Mouse (Mus musculus) CH12.LX (cell line): ENCODE results near the gene Calm5. TPM values are rescaled to one million over a fixed set of nuclear protein-coding genes. Genes with fewer than 3 reads are reported as not detected.

Source experiments
- DNase-seq: peaks from one replicate; pipeline ENCODE4 v3.0.0-alpha.2; 2013; ENCODE audit errors: extremely low read depth
- H3K27ac ChIP-seq: 2 replicates; pipeline ENCODE4 v1.5.1; 2012; ENCODE audit warnings: low read depth, mild to moderate bottlenecking, control low read depth, moderate library complexity; ENCODE audit not compliant: insufficient read depth
- H3K27me3 ChIP-seq: replicated peaks from 2 replicates; pipeline ENCODE3; 2012; ENCODE audit warnings: inconsistent platforms
- H3K36me3 ChIP-seq, 2 experiments: replicated peaks in 1 of 2; 2 replicates each; pipeline versions ENCODE3 to v1.6.1; 2012; ENCODE audit warnings: inconsistent platforms in 1 of 2, low read length in 1 of 2, mild to moderate bottlenecking in 1 of 2, mixed read lengths in 1 of 2, moderate library complexity in 1 of 2; ENCODE audit not compliant: control insufficient read depth in 1 of 2, insufficient read depth in 1 of 2
- H3K4me1 ChIP-seq, 2 experiments: 2 replicates each; pipeline ENCODE4 v1.6.1; 2012; ENCODE audit warnings: inconsistent platforms in 1 of 2, moderate library complexity in 1 of 2; ENCODE audit not compliant: insufficient read depth in 2 of 2, control insufficient read depth in 1 of 2
- H3K4me2 ChIP-seq: 2 replicates; pipeline ENCODE4 v1.6.1; 2012; ENCODE audit warnings: low read depth, mild to moderate bottlenecking, control low read depth; ENCODE audit not compliant: poor library complexity, insufficient read depth, severe bottlenecking
- H3K4me3 ChIP-seq, 3 experiments: fragments of 150-350 bp in 1 of 3; sonication (generic) in 1 of 3; replicated peaks in 1 of 3; 2 replicates each; pipeline versions ENCODE3 to v1.5.1; 2011 to 2012; ENCODE audit warnings: low read depth in 2 of 3, low read length in 2 of 3, mild to moderate bottlenecking in 2 of 3, moderate library complexity in 2 of 3, control low read depth in 1 of 3, improper control_type of control experiment in 1 of 3, inconsistent platforms in 1 of 3, mixed read lengths in 1 of 3; ENCODE audit not compliant: poor library complexity in 1 of 3
- H3K79me2 ChIP-seq: replicated peaks from 2 replicates; pipeline ENCODE4 v1.6.1; 2012; ENCODE audit warnings: mild to moderate bottlenecking, moderate library complexity; ENCODE audit not compliant: control insufficient read depth, poor library complexity, insufficient read depth, severe bottlenecking; ENCODE audit errors: extremely low read depth
- H3K9ac ChIP-seq: 2 replicates; pipeline ENCODE4 v1.6.1; 2012; ENCODE audit warnings: low read depth, mild to moderate bottlenecking, control low read depth, moderate library complexity; ENCODE audit not compliant: insufficient read depth
- H3K9me3 ChIP-seq: replicated peaks from 2 replicates; pipeline ENCODE3; 2012; ENCODE audit warnings: low read length, inconsistent platforms, mixed read lengths
- BHLHE40 ChIP-seq: IDR thresholded peaks from 2 replicates; pipeline ENCODE4 v1.6.1; 2011; ENCODE audit warnings: mild to moderate bottlenecking, low read depth, low read length, improper control_type of control experiment
- CHD1 ChIP-seq: IDR thresholded peaks from 2 replicates; pipeline ENCODE4 v1.6.1; 2012; ENCODE audit warnings: low read depth, low read length, improper control_type of control experiment, inconsistent platforms
- CHD2 ChIP-seq: IDR thresholded peaks from 2 replicates; pipeline ENCODE4 v1.6.1; 2011; ENCODE audit warnings: low read length, improper control_type of control experiment
- CTCF ChIP-seq, 2 experiments: IDR thresholded peaks in 1 of 2; conservative IDR thresholded peaks in 1 of 2; 2 replicates each; pipeline ENCODE4 v1.5.1; 2011 to 2012; ENCODE audit warnings: low read depth in 2 of 2, low read length in 2 of 2, improper control_type of control experiment in 1 of 2, inconsistent platforms in 1 of 2, mild to moderate bottlenecking in 1 of 2, moderate library complexity in 1 of 2
- E2F4 ChIP-seq: IDR thresholded peaks from 2 replicates; pipeline ENCODE4 v1.6.1; 2011; ENCODE audit warnings: low read depth, low read length, improper control_type of control experiment; ENCODE audit not compliant: insufficient replicate concordance
- ELF1 ChIP-seq: IDR thresholded peaks from 2 replicates; pipeline ENCODE4 v1.6.1; 2014; ENCODE audit warnings: low read depth, mild to moderate bottlenecking, inconsistent platforms, low read length, improper control_type of control experiment
- EP300 ChIP-seq: IDR thresholded peaks from 2 replicates; pipeline ENCODE4 v1.6.1; 2011; ENCODE audit warnings: low read length, improper control_type of control experiment
- ETS1 ChIP-seq: conservative IDR thresholded peaks from 2 replicates; pipeline ENCODE4 v1.6.1; 2012; ENCODE audit warnings: low read depth, mild to moderate bottlenecking, inconsistent platforms, low read length, improper control_type of control experiment, moderate library complexity
- GABPA ChIP-seq: IDR thresholded peaks from 2 replicates; pipeline ENCODE4 v1.6.1; 2012; ENCODE audit warnings: low read depth, low read length, improper control_type of control experiment, inconsistent platforms; ENCODE audit not compliant: insufficient replicate concordance
- HCFC1 ChIP-seq: IDR thresholded peaks from 2 replicates; pipeline ENCODE4 v1.6.1; 2012; ENCODE audit warnings: low read depth, mild to moderate bottlenecking, inconsistent platforms, low read length, improper control_type of control experiment
- IRF4 ChIP-seq: IDR thresholded peaks from 2 replicates; pipeline ENCODE4 v1.6.1; 2014; ENCODE audit warnings: low read depth, mild to moderate bottlenecking, inconsistent platforms, low read length, improper control_type of control experiment
- JUN ChIP-seq: IDR thresholded peaks from 2 replicates; pipeline ENCODE4 v1.6.1; 2011; ENCODE audit warnings: low read depth, mild to moderate bottlenecking, low read length, improper control_type of control experiment, moderate library complexity; ENCODE audit not compliant: insufficient read depth
- JUND ChIP-seq: conservative IDR thresholded peaks from 2 replicates; pipeline ENCODE4 v1.6.1; 2011; ENCODE audit warnings: low read depth, low read length, improper control_type of control experiment
- KAT2A ChIP-seq: IDR thresholded peaks from 2 replicates; pipeline ENCODE4 v1.6.1; 2012; ENCODE audit warnings: low read length, improper control_type of control experiment, inconsistent platforms; ENCODE audit not compliant: insufficient replicate concordance
- MAFK ChIP-seq: IDR thresholded peaks from 2 replicates; pipeline ENCODE4 v1.6.1; 2011; ENCODE audit warnings: low read length, improper control_type of control experiment; ENCODE audit not compliant: insufficient replicate concordance
- MAX ChIP-seq: IDR thresholded peaks from 2 replicates; pipeline ENCODE4 v1.6.1; 2011; ENCODE audit warnings: low read length, improper control_type of control experiment
- MAZ ChIP-seq: IDR thresholded peaks from 2 replicates; pipeline ENCODE4 v1.6.1; 2012; ENCODE audit warnings: low read depth, mild to moderate bottlenecking, inconsistent platforms, low read length, improper control_type of control experiment, moderate library complexity
- MEF2A ChIP-seq: IDR thresholded peaks from 2 replicates; pipeline ENCODE4 v1.6.1; 2014; ENCODE audit warnings: low read depth, mild to moderate bottlenecking, inconsistent platforms, low read length, improper control_type of control experiment, borderline replicate concordance
- MXI1 ChIP-seq: IDR thresholded peaks from 2 replicates; pipeline ENCODE4 v1.6.1; 2011; ENCODE audit warnings: mild to moderate bottlenecking, low read depth, low read length, improper control_type of control experiment
- MYC ChIP-seq: IDR thresholded peaks from 2 replicates; pipeline ENCODE4 v1.6.1; 2011; ENCODE audit warnings: low read depth, mild to moderate bottlenecking, improper control_type of control experiment, low read length
- NELFE ChIP-seq: IDR thresholded peaks from 2 replicates; pipeline ENCODE4 v1.6.1; 2011; ENCODE audit warnings: low read depth, low read length, improper control_type of control experiment
- NRF1 ChIP-seq: IDR thresholded peaks from 2 replicates; pipeline ENCODE4 v1.6.1; 2014; ENCODE audit warnings: low read depth, mild to moderate bottlenecking, inconsistent platforms, low read length, improper control_type of control experiment, moderate library complexity
- PAX5 ChIP-seq: IDR thresholded peaks from 2 replicates; pipeline ENCODE4 v1.6.1; 2012; ENCODE audit warnings: low read length, inconsistent platforms, mixed read lengths
- POLR2A ChIP-seq: IDR thresholded peaks from 2 replicates; pipeline ENCODE4 v1.6.1; 2011; ENCODE audit warnings: low read depth, mild to moderate bottlenecking, improper control_type of control experiment, low read length
- POLR2AphosphoS2 ChIP-seq: IDR thresholded peaks from 2 replicates; pipeline ENCODE4 v1.6.1; 2011; ENCODE audit warnings: low read depth, low read length, improper control_type of control experiment
- RAD21 ChIP-seq: IDR thresholded peaks from 2 replicates; pipeline ENCODE4 v1.6.1; 2011; ENCODE audit warnings: low read depth, mild to moderate bottlenecking, low read length, improper control_type of control experiment, moderate library complexity
- RCOR1 ChIP-seq: conservative IDR thresholded peaks from 2 replicates; pipeline ENCODE4 v1.6.1; 2012; ENCODE audit warnings: low read depth, mild to moderate bottlenecking, inconsistent platforms, low read length, improper control_type of control experiment
- SIN3A ChIP-seq: IDR thresholded peaks from 2 replicates; pipeline ENCODE4 v1.6.1; 2012; ENCODE audit warnings: low read length, improper control_type of control experiment, inconsistent platforms
- SMC3 ChIP-seq: IDR thresholded peaks from 2 replicates; pipeline ENCODE4 v1.6.1; 2011; ENCODE audit warnings: low read depth, low read length, improper control_type of control experiment
- TBP ChIP-seq: conservative IDR thresholded peaks from 2 replicates; pipeline ENCODE4 v1.6.1; 2011; ENCODE audit warnings: low read depth, low read length, improper control_type of control experiment
- TCF12 ChIP-seq: IDR thresholded peaks from 2 replicates; pipeline ENCODE4 v1.6.1; 2014; ENCODE audit warnings: low read depth, mild to moderate bottlenecking, inconsistent platforms, low read length, improper control_type of control experiment
- UBTF ChIP-seq: IDR thresholded peaks from 2 replicates; pipeline ENCODE4 v1.6.1; 2012; ENCODE audit warnings: low read depth, mild to moderate bottlenecking, inconsistent platforms, low read length, improper control_type of control experiment, moderate library complexity
- USF1 ChIP-seq: IDR thresholded peaks from 2 replicates; pipeline ENCODE4 v1.6.1; 2014; ENCODE audit warnings: low read depth, mild to moderate bottlenecking, inconsistent platforms, low read length, improper control_type of control experiment
- USF2 ChIP-seq: conservative IDR thresholded peaks from 2 replicates; pipeline ENCODE4 v1.6.1; 2011; ENCODE audit warnings: low read depth, low read length, improper control_type of control experiment
- ZC3H11A ChIP-seq: IDR thresholded peaks from 2 replicates; pipeline ENCODE4 v1.6.1; 2012; ENCODE audit warnings: low read depth, mild to moderate bottlenecking, inconsistent platforms, low read length, improper control_type of control experiment
- ZKSCAN1 ChIP-seq: IDR thresholded peaks from 2 replicates; pipeline ENCODE4 v1.6.1; 2012; ENCODE audit warnings: low read depth, inconsistent platforms, low read length, improper control_type of control experiment, borderline replicate concordance
- ZMIZ1 ChIP-seq: IDR thresholded peaks from 2 replicates; pipeline ENCODE4 v1.6.1; 2012; ENCODE audit warnings: low read depth, mild to moderate bottlenecking, inconsistent platforms, low read length, improper control_type of control experiment
- ZNF384 ChIP-seq: IDR thresholded peaks from 2 replicates; pipeline ENCODE4 v1.6.1; 2012; ENCODE audit warnings: low read depth, low read length, improper control_type of control experiment, inconsistent platforms
- dilution Hi-C: fragments of 300-500 bp; cut with MboI; formaldehyde crosslinking; loops from 2 replicates; pipeline ENCODE4 v1.14.3; 2020; ENCODE audit warnings: low sequenced_read_pairs; ENCODE audit not compliant: extremely low pct_unique_long_range_greater_than_20kb, extremely low pct_ligation_motif_present
- in situ Hi-C: fragments of 300-500 bp; cut with MboI; formaldehyde crosslinking; loops from 3 replicates; pipeline ENCODE4 v1.14.3; 2019; ENCODE audit warnings: low sequenced_read_pairs, low pct_ligation_motif_present, low pct_unique_long_range_greater_than_20kb, mixed read lengths
- polyA plus RNA-seq: library from polyadenylated mRNA; unstranded; fragments of >175 nt; gene quantifications from 2 replicates; pipeline ENCODE4 v1.2.1, GENCODE M21; 2012; ENCODE audit warnings: low read depth; ENCODE audit not compliant: insufficient read length
- total RNA-seq, 2 experiments: library from RNA; depleted of rRNA; stranded (reverse); fragments of 300-350 nt in 1 of 2; fragments of >200 nt in 1 of 2; gene quantifications; 2 replicates each; pipeline ENCODE4 v1.2.3; 2012 to 2014

The Calm5 gene
- total and polyA plus RNA-seq, 3 experiments, result not detected

DNA sequence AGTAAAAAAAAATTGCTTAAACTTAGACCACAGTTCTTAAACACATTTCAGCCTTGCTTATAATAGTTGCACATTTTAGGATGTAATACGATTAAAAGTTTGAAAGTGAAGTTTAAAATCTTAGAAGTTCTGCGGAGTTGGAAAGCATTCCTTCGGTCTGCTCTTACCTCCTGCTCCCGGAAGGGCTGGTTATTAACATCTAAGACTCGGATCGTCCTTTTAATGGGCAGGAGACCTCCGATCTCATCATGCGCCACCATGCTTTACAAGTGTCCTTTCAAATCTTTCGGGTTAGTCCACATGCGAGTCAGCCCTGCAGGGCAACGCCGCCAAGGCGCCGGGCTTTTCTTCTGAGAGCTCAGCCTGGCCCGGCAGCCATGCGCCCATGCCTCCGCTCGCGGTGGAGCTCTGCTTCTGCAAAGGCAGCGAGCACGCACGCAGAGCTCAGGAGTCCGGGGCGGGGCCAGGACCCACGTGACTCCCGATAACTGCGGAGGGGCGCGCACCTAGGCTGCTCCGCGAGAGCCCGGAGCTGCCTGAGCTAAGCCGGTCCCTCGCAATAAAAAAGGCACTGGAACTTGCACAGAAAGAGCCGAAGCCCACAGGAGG is 39.3 kb downstream of the Calm5 start:
- Histone ChIP-seq H3K9ac (peak overlapping the region; percentile 85), H3K4me1 (peaks cover 11 to 29% of the 10 kb centered on the region in 2 experiments), H3K27me3 (no peaks in the 10 kb centered on the region), H3K4me2 (peak overlapping the region; percentile 67), H3K4me3 (peak overlapping the region; percentile 60 to 91 (median 65)), H3K27ac (no peak overlapping the region), H3K9me3 (no peaks in the 10 kb centered on the region), H3K79me2 (peaks cover 16% of the 10 kb centered on the region; the same call in 1 of the 2 replicates), H3K36me3 (peaks cover 8 to 38% of the 10 kb centered on the region in 2 experiments)
- TF ChIP-seq JUN (no peak), CTCF (conservative IDR thresholded peaks at IDR 0.05 in 1 of 2, IDR thresholded peaks at IDR 0.05 in 1 of 2; ENCODE audit: low read depth in 2 of 2, low read length in 2 of 2) (no peak), GABPA (no peak), JUND (no peak), ZMIZ1 (peak; percentile 94), MAFK (no peak), IRF4 (0 out of 2 replicates have a peak, but pooled peaks have one; percentile 36), ETS1 (no peak), TCF12 (peak; percentile 93), MEF2A (peak; percentile 20; the same call in 1 of the 2 replicates), USF1 (peak; percentile 92), MYC (peak; percentile 90), ZNF384 (no peak; the same call in 1 of the 2 replicates), SMC3 (peak; percentile 34; the same call in 1 of the 2 replicates), ZC3H11A (no peak), E2F4 (no peak), NELFE (peak; percentile 97), RAD21 (no peak), MAZ (no peak; the same call in 1 of the 2 replicates), KAT2A (no peak), CHD1 (no peak), TBP (no peak; the same call in 1 of the 2 replicates), PAX5 (no peak), MXI1 (peak; percentile 86), UBTF (peak; percentile 83), ELF1 (peak; percentile 17; the same call in 1 of the 2 replicates), RCOR1 (no peak), POLR2A (peak; percentile 99), EP300 (no peak), BHLHE40 (peak; percentile 82), HCFC1 (peak; percentile 21; the same call in 1 of the 2 replicates), ZKSCAN1 (no peak), POLR2AphosphoS2 (peak; percentile 87), USF2 (peak; percentile 80), CHD2 (peak; percentile 41; the same call in 1 of the 2 replicates), NRF1 (peak; percentile 58), MAX (peak; percentile 90), SIN3A (no peak; the same call in 1 of the 2 replicates)
- DNase-seq, result peak; percentile 89
- dilution Hi-C loops, result no loop called here
- in situ Hi-C loops, result loop anchor here (25.0 kb wide), 1 partner anchor 131 kb away; no protein-coding TSS in a partner anchor
